Mouse (Mus musculus): ENCODE measurements around the gene Samd1.

The Samd1 gene

DNA sequence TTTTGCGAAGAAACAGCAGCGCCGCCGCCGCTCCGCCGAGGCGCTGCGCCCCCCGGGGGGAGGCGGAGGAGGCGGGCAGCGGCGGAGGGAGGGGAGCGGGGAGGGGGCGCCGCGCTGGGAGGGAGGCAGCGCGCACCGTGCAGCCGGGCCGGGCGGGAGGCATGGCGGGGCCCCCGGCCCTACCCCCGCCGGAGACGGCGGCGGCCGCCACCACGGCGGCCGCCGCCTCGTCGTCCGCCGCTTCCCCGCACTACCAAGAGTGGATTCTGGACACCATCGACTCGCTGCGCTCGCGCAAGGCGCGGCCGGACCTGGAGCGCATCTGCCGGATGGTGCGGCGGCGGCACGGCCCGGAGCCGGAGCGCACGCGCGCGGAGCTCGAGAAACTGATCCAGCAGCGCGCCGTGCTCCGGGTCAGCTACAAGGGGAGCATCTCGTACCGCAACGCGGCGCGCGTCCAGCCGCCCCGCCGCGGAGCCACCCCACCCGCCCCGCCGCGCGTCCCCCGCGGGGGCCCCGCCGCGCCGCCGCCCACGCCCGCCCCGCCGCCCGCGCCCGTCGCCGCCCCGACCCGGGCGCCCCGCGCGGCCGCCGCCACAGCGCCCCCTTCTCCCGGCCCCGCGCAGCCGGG is at the start of gene Samd1:
Gene Samd1 (plus strand): TSS at position 162 of the 631 bp plus-strand sequence.
- TF ChIP-seq GATA4 (IDR thresholded peaks at IDR 0.05; ENCODE audit: insufficient replicate concordance, low read length): no peak

DNA sequence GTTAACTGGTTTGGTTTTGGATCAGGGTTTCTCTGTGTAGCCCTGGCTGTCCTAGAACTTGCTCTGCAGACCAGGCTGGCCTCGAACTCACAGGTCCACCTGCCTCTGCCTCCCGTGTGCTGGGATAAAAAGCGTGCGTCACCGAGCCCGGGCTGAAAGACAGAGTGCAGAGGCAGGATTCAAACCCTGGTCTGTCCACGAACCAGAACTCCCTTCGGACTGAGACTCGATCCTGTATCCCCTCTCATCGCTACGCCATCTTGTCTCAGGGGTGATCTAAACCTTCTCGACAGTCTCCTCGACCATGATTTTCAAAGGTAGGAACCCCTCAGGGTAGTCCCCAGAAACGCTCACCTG is 42.7 kb upstream of the Samd1 start:
- no peak for TF ChIP-seq GATA4 (IDR thresholded peaks at IDR 0.05; ENCODE audit: insufficient replicate concordance, low read length)

DNA sequence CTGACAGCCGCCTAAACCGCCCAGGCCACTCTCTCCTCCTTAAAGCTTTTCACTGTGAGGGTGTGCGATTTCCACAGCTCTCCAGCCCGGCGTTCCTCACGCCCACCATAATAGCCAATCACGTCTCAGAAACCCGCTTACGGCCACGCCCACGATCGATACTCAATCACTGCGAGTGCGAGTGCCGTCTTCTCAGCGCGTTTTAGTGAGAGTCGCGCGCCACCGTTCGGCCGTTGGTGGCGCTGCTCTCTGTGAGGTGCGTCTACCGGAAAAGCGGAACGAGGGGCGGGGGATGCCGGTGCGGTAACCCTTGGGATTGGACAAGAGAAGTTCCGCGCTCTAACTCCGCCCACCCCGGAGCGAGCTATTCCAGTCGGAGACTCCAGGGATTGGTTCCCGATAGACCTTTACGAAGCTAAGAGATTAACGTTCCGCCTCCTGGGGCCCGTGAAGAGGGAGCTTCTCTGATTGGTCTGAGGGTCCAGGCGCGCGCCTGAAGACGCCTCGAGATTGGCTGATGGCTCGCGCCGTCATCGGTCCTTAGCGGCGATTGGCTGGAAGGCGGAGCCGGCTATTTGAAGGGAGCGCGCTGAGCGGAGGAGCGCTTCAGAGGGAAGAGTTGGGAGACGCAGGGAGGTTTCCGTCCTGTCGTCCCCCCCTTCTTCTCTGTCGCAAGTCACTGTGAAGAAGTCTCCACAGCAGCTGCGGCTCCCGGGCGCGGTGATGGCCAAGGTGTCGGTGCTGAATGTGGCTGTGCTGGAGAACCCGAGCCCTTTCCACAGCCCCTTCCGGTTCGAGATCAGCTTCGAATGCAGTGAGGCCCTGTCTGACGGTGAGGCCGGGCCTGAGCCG is 42.1 kb upstream of the Samd1 start, which contains the start of the genes Gm10644 and Asf1b:
Gene Gm10644 (minus strand): TSS at position 100 of the 852 bp plus-strand sequence.
Gene Asf1b (plus strand): TSS at position 402 of the 852 bp plus-strand sequence.
- TF ChIP-seq GATA4 (IDR thresholded peaks at IDR 0.05; ENCODE audit: insufficient replicate concordance, low read length): 0 out of 2 replicates have a peak, but pooled peaks have one; percentile 56

DNA sequence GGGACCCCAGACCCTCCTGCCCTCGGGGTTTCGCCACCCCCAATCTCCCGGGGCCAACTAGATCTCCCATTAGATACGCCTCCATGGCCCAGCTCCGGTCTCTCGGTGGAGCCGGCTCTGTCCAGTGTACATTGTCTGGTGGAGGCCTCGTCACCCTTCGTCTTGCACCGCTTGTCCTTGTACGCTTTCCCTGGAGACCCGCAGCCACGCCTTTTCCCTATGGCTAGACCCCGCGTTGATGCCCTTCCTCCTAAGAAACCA is 41.6 kb upstream of the Samd1 start:
- TF ChIP-seq GATA4 (IDR thresholded peaks at IDR 0.05; ENCODE audit: insufficient replicate concordance, low read length): no peak

DNA sequence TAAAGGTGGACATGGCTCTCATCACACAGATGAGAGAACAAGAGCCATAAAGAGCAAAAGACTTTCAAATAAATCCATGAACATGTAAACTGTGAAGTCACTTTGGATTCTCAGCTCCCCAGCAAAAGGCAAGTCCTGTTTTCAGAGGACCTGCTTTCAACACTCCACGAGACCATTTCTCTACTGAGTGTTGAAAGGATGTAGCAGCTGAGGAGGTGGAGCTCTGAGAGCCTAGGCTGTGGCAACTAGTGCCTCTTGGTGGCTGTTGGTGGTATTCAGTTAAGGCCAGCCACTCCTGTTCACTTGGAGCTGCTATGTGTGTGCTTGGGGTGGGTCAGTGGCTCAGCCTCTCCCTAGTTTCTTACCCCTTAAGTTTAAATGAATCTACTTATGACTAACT is 40.7 kb upstream of the Samd1 start:
- no peak for TF ChIP-seq GATA4 (IDR thresholded peaks at IDR 0.05; ENCODE audit: insufficient replicate concordance, low read length)

DNA sequence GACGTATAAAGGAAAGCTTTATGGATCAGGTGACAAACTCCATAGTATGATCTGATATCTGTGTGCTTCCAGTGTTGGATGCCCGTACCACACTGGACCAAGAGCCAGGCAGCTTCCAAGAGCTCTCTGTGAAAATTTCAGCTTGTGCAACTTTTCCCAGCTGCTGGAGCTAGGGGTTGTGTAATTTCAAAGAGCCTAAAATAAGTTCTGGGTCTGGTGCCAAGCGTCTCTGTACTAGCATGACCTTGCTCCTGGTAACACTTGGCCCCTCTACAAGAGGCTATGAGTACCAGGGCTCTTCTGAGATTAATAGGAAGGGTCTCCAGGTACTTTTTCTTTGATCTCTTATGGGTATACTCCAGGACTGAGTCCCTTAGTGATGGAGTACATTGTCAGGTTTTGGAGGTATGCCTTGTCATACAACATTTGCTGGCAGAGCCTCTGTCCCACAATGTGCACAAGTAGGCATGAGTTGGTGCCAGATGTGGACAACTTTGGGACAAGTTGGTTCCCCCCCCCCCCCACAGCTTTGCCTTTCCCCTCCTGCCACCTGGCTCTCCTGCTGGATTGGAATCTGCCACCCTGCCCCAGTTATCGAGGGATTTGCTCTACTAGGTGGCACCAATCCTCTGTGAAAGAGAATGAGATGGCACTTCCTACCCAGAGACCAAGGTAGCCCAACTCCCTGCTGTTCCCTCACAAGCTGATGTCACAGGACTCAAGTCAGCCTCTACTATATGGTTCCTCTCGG is 33.3 kb upstream of the Samd1 start:
- no peak for TF ChIP-seq GATA4 (IDR thresholded peaks at IDR 0.05; ENCODE audit: insufficient replicate concordance, low read length)

DNA sequence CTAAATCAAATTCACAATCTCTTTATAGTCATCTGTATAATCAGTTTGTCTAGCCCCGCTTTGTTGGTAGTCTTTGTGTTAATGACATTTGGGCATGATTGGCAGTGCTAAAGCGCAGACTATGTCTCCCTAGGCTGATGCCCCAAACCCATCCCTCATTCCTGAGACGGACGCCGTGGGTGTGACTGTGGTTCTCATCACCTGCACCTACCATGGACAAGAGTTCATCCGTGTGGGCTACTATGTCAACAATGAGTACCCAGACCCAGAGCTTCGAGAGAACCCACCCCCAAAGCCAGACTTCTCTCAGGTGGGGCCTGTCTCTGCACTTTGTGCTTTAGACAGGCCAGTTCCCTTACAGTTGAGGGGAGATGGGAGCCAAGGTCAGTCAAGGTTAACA is 29.8 kb upstream of the Samd1 start:
- TF ChIP-seq GATA4 (IDR thresholded peaks at IDR 0.05; ENCODE audit: insufficient replicate concordance, low read length): no peak

DNA sequence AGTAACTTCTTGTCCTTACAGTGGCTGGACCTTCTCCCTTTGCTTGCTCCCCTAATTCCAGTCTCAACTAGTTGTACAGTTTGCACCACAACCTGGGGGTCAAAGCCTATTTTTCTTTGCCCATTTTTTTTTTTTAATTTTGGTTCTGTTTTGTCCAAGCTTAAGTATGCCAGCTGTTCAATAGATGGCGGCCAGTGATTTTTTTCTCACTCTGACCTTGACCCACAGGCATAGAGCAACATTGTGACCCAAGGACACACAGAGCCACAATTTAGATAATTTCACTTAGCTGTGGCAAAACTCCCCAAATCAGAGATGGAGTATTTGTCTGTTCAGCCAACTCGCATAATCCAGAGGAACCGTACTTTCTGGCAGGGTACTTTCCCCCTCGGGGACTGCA is 26.4 kb upstream of the Samd1 start:
- TF ChIP-seq GATA4 (IDR thresholded peaks at IDR 0.05; ENCODE audit: insufficient replicate concordance, low read length): no peak

DNA sequence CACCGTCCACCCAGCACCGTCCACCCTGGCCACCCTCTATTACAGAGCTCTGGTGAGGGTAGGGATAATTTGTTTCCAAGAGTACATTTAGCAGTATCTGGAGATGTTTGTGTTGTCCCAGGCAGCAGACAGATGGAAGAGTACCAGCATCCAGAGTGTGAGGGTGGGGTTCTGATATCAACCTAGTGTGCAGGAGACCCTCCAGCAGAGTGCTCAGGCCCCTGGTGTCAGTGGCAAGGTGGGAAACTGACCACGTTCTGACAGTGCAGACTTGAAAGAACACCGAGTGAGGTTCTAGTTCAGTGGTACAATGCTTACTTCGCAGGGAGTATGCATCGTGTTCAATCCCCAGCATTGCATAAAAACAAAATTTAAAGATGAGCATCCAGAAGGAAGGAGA is 25.8 kb upstream of the Samd1 start:
- TF ChIP-seq GATA4 (IDR thresholded peaks at IDR 0.05; ENCODE audit: insufficient replicate concordance, low read length): no peak

DNA sequence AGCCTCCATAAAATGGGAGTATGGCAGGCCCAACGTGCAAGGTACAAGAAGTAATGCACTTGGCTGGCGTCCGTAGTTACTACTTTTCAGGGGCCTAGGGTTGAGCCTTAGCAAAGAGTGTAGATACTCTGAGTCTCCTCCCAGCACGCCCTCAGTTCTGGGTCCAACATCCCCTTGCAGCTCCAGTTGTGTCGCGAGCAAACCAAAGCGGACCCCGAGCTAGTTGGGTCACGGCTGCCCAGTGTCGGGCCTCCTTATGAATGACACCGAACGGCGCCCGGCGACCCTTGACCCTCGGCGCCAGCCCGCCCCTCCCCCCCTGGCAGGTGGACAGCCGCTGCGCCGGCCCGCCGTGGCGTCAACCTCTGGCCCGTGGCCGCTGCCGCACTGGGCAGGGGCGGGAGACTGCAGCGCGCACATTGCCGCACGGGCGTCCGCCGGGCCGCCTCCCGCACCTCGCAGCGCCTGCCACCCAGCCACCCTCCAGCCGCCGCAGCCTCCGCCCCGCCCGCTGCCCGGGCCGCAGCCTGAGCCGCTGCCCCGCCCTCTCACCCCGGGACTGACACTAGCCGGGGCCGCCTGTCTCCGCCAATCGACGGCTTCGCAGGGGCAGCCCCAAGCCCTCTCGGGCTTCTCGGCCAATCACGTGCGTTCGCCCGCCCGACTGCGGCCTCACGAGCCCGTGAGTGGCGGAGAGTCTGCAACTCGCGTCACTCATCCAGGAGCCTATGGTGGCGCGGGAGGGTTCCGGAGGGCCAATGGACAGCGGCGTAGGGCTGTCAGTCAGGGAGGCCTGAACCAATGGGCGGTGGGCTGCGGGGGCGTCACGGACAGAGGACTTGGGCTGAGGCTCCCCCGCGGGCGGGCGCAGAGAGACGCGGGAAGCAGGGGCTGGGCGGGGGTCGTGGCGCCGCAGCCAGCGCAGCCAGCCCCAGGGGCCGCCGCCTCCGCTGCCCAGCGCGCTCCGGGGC is 25.0 kb upstream of the Samd1 start, which contains the start of gene Prkaca:
Gene Prkaca (plus strand): TSS at position 844 of the 971 bp plus-strand sequence.
- TF ChIP-seq GATA4 (IDR thresholded peaks at IDR 0.05; ENCODE audit: insufficient replicate concordance, low read length): 0 out of 2 replicates have a peak, but pooled peaks have one; percentile 2

DNA sequence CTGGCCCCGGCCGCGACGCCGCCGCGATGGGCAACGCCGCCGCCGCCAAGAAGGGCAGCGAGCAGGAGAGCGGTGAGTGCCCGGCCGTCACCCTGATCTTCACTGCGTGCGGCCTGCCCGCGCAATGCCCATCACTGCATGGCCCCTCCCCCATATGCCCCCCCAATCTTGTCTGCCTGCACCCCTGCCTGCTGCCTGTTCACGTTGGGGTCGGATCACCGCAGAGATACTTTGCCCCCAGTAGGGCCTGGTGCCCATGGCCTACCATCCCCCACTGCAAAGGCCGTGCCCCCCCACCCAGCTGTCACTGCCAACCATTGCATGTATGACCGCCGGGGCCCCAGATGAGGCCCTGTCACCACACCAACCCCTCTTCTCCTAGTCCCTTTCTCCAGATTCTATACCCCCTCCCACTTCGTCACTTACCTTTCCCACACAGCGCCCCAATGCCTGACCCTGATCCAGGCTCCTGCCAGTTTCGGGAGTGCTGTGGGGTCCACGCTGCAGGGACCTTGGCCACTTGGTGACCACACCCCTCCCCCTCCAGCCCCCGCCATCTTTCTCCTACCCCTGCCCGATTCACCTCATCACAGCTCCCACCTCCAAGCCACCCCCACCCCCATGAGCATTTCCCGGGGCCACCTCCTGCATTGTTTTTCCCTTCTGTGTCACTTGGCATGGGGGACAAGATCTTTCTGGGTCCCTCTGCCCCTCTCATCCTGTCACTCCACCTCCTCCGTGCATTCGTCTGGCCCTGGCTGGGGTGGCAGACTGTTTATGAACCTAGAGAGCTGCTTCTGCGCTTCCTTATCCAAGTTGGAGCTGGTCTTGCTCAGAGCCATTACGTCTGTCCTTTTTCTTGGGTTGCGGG is 24.1 kb upstream of the Samd1 start:
- no peak for TF ChIP-seq GATA4 (IDR thresholded peaks at IDR 0.05; ENCODE audit: insufficient replicate concordance, low read length)

DNA sequence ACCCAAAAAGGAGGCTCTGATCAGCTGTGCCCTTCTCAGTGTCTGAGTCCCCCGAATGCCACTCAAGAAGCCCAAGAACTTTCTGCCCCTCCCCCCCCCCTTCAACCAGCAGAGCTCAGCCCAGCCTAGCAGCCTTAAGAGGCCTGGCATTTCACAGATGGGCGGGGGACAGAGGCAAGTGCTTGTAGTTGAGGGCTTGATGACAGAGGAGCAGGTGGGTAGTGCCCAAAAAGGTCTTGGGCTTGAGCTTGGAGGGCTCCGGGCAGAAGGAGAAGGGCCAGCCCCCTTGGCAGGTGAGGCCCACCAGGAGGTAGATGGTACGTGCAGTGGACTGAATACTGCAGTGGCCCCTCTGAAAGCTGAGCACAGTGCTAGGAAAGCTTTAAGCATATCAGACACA is 23.0 kb upstream of the Samd1 start:
- TF ChIP-seq GATA4 (IDR thresholded peaks at IDR 0.05; ENCODE audit: insufficient replicate concordance, low read length): no peak

DNA sequence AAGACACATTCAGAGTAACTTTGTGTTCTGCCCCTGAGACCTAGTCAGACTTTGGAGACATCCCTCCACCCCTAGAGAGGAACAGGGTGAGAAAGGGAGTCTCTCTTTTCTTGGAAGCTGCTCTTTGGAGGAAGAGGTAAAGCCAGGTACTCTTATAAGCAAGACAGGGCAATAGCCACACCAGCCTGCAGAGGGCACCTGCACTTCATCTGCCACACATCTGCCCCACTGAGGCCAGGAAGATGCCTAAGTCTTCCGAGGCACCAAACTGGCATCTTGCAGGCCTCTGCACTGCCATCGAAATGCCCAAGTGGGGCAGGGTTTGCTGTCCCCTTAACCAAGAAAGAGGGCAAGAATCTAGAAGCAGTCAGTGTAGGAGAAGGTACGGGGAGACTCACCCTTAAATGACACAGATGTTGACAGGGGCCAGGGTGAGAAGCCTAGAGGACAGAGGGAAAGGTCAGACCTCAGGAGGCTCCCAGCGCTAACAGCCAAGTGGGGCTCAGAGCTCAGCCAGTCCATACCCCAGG is 21.3 kb upstream of the Samd1 start:
- TF ChIP-seq GATA4 (IDR thresholded peaks at IDR 0.05; ENCODE audit: insufficient replicate concordance, low read length): no peak

Measured in liver, adult (tissue).